Mouse (Mus musculus) adrenal gland, adult 18-20 months (tissue): Measurements from ENCODE around the gene Plpp2. TPM values are rescaled to one million over a fixed set of nuclear protein-coding genes. Genes with fewer than 3 reads are reported as not detected.

Experiments used
- DNase-seq, 2 experiments: peaks; one replicate each; pipeline ENCODE4 v3.0.0; 2021 to 2022; ENCODE audit warnings: low spot score in 2 of 2
- long read RNA-seq, 2 experiments: library from polyadenylated mRNA; stranded (forward); transcript quantifications; one replicate each; pipeline ENCODE4 v2.0.0; 2021
- total RNA-seq, 2 experiments: library from RNA; stranded (reverse); gene quantifications; 1 replicate in 1 of 2; 2 replicates in 1 of 2; pipeline ENCODE4 v1.2.3; 2021

Plpp2 gene
- 10 to 100 TPM; 13.3 to 35.7 TPM for total RNA-seq
- long read RNA-seq, experiment 1, transcript Plpp2-201 (6 exons, 1,654 nt), result major isoform, 10 of 13 reads
- long read RNA-seq, experiment 1, partial matches to known transcripts, result 0 of 13 reads
- long read RNA-seq, experiment 1, other reads (novel, unspliced or antisense), result 1 of 13 reads
- long read RNA-seq, experiment 2, transcript Plpp2-202 (6 exons, 1,609 nt), result minor isoform, 9 of 49 reads
- long read RNA-seq, experiment 2, transcript Plpp2-201 (6 exons, 1,654 nt), result major isoform, 27 of 49 reads
- long read RNA-seq, experiment 2, partial matches to known transcripts, result 2 of 49 reads
- long read RNA-seq, experiment 2, other reads (novel, unspliced or antisense), result 10 of 49 reads

DNA sequence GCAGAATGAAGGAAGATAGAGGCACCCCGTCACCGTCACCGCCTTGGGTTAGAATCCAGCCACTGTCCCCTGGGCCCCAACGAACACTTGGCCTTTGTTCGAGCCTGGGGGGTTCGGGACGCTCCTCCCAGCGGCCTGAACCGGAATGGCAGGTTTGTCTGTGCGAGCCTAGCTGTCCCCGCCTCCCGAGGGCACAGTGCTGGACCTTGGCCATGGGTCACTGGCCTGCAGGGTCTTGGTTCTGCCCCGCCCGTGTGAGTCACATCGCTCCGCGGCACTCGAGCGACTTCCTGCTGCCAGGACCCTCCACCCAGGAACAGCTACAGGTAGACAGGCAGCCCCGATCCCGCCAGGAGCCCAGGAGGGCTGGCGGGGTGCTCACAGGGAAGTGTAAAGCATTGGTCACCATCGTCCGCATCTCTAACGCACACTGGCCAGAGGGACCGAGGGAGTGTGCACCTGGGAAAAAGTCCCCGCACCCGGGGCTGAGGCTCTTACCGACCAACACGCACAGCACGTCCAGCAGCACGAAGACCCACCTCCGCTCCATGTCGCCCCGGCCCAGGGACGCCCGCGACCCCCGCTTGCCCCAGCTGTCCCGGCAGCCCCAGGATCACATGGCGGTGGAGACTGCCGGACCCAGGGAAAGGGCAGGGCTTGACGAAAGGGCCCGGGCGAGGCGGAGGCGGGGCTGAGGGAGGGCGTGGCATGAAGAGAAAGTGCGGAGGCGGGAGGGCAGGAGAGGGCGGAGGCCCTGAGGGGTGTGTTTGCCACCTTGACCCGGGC is at the start of gene Plpp2:
Gene Plpp2, minus strand, starts transcription at position 671 of the 786 bp plus-strand sequence.
- DNase-seq, result peak; percentile 79 to 84

DNA sequence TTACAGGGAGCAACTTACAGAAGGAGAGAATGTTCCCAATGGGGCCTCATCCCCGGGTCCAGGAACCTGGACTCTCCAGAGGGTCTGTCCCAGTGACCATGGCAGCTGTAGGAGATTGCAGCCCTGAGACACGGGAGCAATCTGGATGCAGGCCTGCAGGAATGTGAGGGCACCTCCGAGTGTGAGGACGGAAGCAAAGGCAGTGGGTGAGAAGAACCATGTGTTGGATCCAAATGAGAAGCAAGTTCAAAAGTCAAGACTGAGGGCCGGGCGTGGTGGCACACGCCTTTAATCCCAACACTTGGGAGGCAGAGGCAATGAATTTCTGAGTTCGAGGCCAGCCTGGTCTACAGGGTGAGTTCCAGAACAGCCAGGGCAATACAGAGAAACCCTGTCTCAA is 47.9 kb upstream of the Plpp2 start:
- DNase-seq, result no peak

DNA sequence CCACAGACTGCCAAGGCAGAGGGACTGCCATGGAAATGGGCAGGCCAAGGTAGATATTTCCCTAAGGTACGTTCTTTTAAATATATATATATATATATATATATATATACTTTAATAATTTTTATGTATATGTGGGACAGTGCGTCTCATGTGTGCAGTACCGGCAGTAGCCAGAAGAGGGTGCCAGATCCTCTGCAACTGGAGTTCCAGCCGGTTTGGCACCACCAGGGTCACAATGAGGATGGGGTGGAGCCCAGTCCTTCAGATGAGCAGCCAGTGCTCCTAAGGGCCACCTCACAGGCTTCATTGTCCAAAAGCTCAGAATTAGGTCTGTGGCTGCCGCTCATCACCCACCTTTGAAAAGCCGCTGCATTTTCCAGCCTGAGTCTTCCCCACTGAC is 47.2 kb upstream of the Plpp2 start:
- DNase-seq, result no peak

DNA sequence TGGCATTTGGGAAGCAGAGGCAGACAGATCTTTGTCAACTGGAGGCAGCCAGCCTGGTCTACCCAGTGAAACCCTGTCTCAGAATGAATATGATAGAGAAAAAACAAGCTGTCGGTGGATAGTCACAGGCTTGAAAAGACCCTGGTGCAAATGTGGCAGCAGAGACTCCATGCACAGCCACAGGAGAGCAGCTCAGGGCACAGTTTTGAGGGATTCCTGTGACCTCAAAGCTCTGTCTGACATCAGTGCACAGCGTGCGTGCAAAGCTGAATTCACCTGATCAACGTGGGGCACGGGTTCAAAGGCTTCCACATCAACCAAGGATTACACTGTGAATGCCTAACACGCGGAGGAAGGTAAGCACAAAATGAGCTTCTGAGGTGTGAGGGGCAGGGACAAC is 46.8 kb upstream of the Plpp2 start:
- no peak for DNase-seq

DNA sequence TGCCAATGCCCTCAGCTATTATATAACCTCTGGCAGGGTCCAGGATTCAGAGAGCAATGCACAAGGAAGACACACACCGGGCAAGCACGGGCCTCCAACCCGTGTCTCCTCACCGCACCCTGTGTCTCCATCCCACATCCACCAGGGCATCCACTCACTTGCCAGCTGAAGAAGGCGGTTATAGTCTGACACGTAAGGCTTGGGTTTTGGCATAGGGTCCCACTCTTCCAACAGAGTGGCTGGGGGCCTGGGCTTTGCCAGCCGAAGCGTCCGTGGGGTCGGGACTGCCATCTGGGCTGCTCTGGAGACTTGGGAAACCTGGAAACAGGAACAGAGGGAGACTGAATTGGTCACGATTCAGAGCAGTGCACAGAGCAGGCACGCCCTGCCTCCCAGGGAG is 46.2 kb upstream of the Plpp2 start:
- no peak for DNase-seq

DNA sequence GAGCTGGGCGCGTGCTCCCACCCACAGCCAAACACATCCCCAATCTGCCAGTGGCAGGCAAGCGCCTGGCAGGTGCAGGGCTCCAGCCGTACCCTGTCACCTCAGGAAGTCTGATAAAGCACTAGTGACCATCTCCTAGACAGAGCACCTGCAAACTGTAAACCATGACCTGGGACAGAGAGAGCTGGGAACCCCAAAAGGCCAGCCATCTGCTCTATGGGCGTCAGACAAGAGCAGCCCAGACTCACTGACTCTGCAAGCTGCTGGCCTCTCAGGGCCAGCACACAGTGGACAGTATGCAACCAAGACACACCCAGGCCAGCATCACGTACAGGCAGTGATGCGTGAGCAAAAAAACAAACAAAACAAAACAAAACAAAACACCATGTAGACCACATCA is 45.3 kb upstream of the Plpp2 start:
- DNase-seq, result no peak

DNA sequence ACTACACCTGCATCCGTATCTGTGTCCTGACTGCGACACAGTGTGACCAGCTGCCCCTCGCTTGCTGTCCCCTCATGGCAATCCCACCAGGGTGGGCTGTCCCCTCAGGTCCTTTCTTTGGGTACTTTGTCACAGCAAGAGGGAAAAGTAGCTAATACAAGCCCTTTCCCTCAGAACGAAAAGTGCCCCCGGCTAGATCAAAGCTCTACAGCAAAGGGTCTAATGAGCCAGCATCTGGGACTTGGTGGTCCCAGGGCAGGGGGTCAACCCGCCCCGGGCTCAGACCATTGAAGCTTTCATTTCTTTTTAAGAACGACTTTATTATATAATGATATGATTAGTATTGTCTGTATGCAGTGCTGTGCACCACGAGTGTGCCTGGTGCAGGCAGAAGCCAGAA is 44.7 kb upstream of the Plpp2 start:
- DNase-seq, result no peak

DNA sequence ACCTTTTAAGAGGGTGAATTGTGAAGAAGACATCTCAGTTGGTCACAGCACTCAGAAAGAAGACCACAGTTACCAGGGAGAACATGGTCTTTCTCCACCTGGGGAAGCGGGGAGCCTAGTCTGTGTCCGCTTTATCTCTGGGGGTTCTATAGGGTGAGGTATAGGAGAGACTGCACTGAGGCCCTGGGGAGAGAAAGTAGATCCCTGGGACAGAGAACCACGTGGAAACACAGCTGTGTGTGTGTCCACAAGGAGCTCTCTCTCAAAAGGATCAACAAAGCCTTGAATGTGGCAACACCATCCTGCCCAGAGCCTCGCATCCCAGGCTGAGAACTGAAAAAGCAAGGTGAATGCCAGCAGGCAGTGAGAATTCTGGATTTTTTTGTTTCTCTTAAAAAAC is 43.8 kb upstream of the Plpp2 start:
- DNase-seq, result no peak

DNA sequence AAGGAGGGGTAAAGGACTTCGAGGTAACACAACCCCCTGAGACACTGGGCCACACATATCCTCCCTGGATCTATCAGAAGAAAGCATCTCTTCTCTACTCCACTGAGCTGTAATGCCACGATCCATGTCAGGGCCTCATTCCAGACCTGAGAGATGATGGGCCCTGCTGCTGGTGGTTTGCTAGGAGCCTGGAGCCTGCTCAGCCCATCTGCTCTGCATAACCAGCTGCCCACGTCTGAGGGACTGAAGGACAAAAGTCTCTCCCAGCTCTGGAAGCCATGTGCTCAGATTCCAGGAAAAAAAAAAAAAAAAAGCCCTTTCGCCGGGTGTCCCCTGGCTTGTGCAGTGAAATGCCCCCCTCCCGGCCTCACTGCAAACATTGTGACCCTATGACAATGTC is 42.2 kb upstream of the Plpp2 start:
- DNase-seq, result no peak

DNA sequence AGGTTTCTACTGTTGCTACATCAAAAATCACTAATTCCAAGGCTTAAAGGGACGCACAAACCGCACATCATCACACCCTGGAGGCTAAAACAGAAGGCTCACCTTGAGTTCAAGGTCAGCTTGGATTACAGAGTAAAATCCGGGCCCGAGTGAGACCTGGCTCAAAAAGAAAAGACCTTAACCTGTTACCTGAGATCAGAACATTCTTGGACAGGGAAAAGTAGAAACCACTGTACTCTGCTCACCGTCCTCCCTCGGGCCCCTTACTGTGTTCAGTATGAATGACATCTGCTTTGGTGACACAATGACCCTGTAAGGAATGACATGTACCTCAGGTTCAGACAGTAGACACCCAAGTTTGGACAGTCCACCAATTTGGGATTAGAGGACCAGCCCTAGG is 41.2 kb upstream of the Plpp2 start:
- DNase-seq, result no peak

DNA sequence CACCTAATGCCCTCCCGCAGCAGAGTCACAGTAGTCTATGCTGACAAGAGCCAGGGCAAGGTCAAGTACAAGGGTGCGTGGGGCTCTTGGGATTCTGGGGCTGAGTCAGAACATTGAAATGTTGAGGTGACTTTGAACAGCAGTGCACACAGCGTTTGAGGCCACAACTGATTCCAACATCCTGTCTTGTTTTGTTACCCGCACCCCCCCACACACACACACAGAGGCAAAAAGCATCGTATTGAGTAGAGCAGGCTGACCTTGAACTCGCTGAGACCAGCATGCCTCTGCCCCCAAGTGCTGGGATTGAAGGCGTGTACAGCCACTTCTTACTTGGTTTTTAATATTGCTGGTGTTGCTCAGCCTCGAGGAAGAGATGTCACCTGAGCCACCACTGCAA is 40.8 kb upstream of the Plpp2 start:
- DNase-seq, result no peak

DNA sequence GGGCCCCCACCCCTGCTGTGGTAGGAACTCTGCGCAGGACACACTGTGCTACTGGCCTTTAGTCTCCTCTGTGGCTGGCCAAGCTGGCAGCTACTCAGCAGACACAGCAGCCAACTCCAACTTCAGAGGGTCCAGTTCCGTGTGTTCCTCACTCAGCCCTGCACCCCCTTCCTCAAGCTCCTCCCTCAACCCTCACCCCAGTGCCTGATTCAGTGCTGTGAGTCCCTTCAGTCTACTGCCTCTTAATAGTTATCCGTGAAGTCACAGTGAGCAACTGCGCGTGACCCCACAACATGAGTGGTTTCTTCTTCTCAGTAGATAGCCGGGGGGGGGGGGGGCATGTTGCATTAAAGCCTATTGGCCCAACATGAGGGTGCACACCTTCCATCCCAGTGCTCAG is 40.0 kb upstream of the Plpp2 start:
- no peak for DNase-seq

DNA sequence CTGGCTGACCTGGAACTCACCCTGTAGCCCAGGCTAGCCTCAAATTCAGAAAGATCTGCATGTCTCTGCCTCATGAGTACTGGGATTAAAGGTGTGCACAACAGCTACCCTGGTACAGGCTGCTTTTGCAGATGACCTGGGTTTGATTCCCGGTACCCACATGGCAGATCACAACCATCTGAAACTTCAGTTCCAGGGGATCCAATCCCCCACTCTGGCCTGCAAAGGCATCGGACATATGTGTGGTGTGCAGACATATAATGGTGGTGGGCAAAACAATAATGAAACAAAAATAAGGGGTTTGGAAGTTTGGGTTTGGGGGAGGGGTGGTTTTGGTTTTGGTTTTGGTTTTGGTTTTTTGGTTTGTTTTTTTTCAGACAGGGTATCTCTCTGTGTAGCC is 37.7 kb upstream of the Plpp2 start:
- no peak for DNase-seq

DNA sequence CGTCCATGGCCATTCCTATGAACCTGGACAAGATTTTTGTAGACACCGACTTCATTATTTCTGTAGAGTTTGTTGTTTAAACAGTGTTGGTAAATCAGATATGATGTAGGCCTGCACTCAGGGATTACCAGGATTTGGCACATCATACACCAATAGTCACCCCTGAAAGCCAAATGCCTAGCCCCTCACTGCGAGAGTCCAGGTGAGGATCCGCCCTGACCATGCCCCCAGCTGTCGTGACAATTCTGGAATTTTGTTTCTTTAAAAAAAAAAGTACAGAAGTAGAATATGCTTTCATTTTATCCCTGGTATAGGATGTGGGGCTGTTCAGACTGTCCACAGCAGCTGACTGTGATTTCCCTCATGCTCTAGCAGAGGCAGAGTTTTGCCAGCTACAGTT is 36.3 kb upstream of the Plpp2 start:
- DNase-seq, result no peak

DNA sequence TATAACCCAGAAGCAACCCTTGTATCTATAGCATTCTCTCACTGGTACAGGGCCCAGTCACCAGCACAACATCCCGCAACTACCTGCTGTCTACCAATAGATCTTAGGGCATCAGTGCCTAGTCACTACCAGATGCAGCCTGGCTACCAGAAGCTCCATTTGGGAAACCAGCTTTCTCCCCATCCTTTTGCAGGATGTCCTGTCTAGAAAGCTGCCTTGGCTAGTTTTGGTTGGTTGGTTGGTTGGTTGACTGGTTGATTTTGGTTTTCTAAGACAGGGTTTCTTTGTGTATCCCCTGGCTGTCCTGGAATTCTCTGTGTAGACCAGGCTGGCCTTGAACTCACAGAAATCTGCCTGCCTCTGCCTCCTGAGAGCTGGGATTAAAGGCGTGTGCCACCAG is 26.1 kb upstream of the Plpp2 start:
- DNase-seq, result peak in 1 of 2 experiments; percentile 1

DNA sequence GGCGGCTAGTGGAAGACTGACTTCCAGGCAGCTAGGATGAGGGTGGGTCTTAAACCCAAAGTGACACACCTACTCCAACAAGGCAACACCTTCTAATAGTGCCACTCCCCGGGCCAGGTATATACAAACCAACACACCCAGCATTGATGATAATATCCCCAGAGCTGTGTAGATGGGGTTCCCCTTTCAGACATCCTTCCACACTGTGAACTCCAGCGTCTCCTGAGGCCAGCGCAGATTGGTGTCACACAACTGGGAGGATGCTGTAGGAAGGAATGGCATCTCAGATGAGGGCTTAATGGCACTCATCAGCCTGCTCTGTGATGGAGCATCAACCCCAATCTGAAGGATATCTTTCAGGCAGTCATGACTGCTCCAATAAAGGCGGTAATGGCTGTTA is 23.9 kb upstream of the Plpp2 start:
- DNase-seq, result peak in 1 of 2 experiments; percentile 18

DNA sequence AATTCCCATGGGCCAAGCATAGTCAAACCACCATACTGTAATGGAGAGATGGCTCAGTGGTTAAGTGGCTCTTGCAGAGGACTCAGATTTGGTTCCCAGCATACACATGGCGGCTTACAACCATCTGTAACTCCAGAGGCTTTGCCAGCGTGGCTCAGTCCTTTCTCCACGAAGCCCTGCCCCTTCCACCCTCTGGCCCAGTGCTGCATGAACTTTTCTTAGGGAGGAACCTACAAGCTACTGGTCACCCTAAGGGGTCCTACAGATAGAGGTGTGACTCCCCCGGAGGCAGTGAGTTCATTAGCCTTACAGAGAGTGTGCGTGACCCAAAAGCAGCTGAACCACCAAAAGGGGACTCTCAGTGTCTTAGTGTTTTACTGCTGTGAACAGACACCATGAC is 23.4 kb upstream of the Plpp2 start:
- peak in 1 of 2 experiments; percentile 15 for DNase-seq

DNA sequence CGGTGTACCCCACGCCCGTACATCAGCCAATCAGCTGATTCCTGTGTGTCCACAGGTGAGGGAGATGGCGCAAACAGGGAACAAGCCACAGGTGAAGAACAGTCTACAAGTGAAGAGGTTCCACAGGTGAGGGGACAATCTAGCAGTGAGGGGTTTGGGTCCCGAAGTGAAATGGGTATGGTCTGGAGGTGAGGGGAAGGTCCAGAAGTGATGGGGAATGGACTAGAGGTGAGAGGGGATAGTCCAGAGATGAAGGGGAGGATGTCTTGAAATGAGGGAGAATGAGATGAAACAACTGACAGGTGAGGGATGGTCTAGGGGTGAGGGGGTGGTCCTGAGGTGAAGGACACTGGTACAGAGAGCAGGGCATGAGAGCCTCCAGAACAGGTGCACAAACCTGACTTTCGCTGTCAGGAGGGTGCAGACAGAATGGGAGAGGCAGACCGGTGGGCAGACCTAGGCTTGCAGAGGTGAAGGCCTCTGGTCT is 21.7 kb upstream of the Plpp2 start:
- DNase-seq, result peak in 1 of 2 experiments; percentile 18

DNA sequence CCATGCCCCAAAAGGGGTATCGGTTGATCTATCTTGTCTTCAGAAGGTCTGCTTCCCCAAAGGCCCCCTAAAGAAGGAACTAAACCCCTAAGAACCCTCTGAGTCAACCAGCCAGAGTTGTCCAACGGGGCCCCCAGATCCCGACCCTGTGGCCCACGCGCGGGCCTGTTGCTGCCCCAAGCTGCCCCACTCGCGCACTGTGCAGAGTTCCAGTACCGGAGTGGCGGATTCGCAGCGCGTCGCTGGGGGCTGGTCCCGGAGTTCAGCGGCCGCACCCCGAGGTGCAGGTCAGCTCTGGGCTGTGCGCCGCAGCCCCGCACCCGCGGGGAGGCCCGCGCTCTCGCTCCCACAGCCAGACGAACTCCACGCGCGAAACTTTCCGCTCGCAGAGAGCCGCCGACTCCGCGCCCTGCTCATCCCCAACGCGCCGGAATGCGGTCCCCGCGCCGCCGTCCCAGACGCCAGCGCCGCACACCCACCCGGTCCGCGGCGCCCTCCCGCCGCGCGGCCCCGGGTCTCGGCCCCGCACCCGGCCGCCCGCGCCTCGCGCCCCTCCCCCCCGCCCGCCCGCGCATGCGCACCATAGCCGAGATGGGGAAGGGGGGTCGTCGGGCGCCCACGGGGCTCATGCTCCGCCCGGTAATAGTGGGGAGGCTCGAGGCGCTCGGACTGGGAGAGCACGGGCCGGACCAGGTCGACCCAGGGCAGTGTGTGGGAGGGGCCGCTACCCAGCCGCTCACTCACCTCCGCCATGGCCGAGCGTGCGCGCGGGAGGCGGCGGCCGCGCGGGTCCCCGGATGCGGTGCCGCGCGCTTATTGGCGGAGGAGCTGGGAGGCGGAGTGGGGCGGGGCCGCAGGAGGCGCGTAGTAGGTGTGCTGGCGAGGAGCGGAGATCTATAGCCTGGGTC is 21.0 kb upstream of the Plpp2 start, which contains the start of gene Mier2:
Gene Mier2, minus strand, starts transcription at position 870 of the 908 bp plus-strand sequence.
- peak; percentile 73 to 78 for DNase-seq

DNA sequence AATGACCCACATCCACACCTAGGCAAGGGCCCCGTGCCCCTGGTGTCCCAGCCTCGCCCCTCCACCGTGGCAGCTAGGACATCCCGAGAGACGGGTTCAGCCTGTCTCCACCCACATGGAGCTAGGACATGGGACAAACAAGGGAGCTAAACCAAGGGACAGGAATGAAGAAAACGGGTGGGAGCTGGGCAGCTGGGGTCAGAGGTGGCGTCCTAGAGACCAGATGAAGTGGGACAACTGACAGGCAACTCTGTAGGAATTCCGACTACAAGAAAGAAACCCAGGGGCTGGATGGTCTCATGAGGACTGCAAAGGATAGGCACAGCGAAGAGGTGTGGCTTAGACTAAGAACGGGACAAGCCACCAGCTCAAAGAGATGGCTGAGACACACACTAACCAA is 20.1 kb upstream of the Plpp2 start:
- peak; percentile 1 to 18 for DNase-seq

DNA sequence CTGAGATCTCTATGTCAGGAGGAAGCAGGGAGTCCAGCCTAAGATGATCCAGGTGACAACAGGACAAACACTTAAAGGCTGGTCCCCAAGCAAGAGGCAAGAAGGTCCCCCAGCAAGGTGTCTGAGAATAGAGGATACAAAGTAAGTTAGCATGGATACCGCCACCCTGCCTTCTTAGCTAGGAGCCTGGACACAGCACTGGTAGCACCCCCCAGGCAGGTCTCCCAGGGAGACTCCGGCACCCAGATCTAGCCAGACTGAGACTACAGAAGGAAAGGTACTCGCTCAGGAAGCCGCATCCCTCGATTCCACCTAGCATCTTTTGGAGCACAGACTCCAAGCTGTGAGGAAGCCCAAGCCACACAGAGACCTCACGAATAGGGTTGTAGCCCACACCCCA is 19.6 kb upstream of the Plpp2 start:
- no peak for DNase-seq
